Mouse (Mus musculus) kidney, embryonic 16.5 days (tissue): ENCODE measurements around the gene Gipc1. TPM values are rescaled to one million over a fixed set of nuclear protein-coding genes. Genes with fewer than 3 reads are reported as not detected.

Experiments
- ATAC-seq: fragments of 200-750 bp; cut with Nextera tagmentation; 2 replicates; pipeline ENCODE4 v1.8.0; 2017; ENCODE audit warnings: moderate TSS enrichment; ENCODE audit not compliant: low FRiP score, low TSS enrichment
- H3K27ac ChIP-seq: fragments of 300-500 bp; sonication (generic); 2 replicates; pipeline ENCODE4 v1.5.1; 2014; ENCODE audit warnings: low read length
- H3K27me3 ChIP-seq: fragments of 300-500 bp; sonication (generic); 2 replicates; pipeline ENCODE4 v1.6.1; 2014; ENCODE audit warnings: low read length, control low read depth, mixed read lengths; ENCODE audit not compliant: insufficient read depth
- H3K36me3 ChIP-seq: fragments of 300-500 bp; sonication (generic); 2 replicates; pipeline ENCODE4 v1.6.1; 2014; ENCODE audit warnings: low read length, control low read depth, mixed read lengths; ENCODE audit not compliant: insufficient read depth
- H3K4me1 ChIP-seq: fragments of 300-500 bp; sonication (generic); 2 replicates; pipeline ENCODE4 v1.6.1; 2014; ENCODE audit warnings: low read length, control low read depth, mixed read lengths; ENCODE audit not compliant: insufficient read depth
- H3K4me2 ChIP-seq: fragments of 300-500 bp; sonication (generic); replicated peaks from 2 replicates; pipeline ENCODE4 v1.6.1; 2014; ENCODE audit warnings: low read depth, low read length
- H3K4me3 ChIP-seq: fragments of 300-500 bp; sonication (generic); 2 replicates; pipeline ENCODE4 v1.5.1; 2014; ENCODE audit warnings: mild to moderate bottlenecking, low read length
- H3K9ac ChIP-seq: fragments of 300-500 bp; sonication (generic); replicated peaks from 2 replicates; pipeline ENCODE4 v1.6.1; 2014; ENCODE audit warnings: low read length
- H3K9me3 ChIP-seq: fragments of 300-500 bp; sonication (generic); 2 replicates; pipeline ENCODE4 v1.6.1; 2016; ENCODE audit warnings: low read length, control low read depth
- WGBS: fragments of 180-500 bp; shearing (Covaris S2); extraction: QIAGEN DNeasy Blood & Tissue Kit; methylation state at CpG from one replicate; pipeline ENCODE4 v1.1.7; 2014; 5-methylcytosine and 5-hydroxymethylcytosine counted together
- polyA plus RNA-seq: library from polyadenylated mRNA; unstranded; fragments of >200 nt; fragmentation: Nextera tagmentation; extraction: Ambion mirVana; gene quantifications from 2 replicates; pipeline ENCODE4 v1.2.1, GENCODE M21; 2015

Gipc1 gene
- polyA plus RNA-seq, 1 experiment from 2014 or later = 237 TPM

- ATAC-seq = no peak
- no peak overlapping the region for H3K9ac ChIP-seq
- H3K9me3 ChIP-seq = no peaks in the 10 kb centered on the region
- H3K4me3 ChIP-seq = no peak overlapping the region
- H3K4me1 ChIP-seq = peaks cover 40% of the 10 kb centered on the region
- WGBS = 68% methylated on average over 10 of the region's 10 CpGs
- H3K4me2 ChIP-seq = no peak overlapping the region
- H3K36me3 ChIP-seq = peaks cover 27% of the 10 kb centered on the region
- no peaks in the 10 kb centered on the region for H3K27me3 ChIP-seq
- peak overlapping the region; percentile 45; the same call in 1 of the 2 replicates for H3K27ac ChIP-seq
Measured at GRCm38 (mm10) chr8:83693609-83694236, 41.2 kb downstream of the Gipc1 start.

- Histone ChIP-seq H3K4me3 (no peak overlapping the region), H3K4me1 (peaks cover 43% of the 10 kb centered on the region), H3K27ac (peak overlapping the region; percentile 45; the same call in 1 of the 2 replicates), H3K4me2 (no peak overlapping the region), H3K36me3 (peaks cover 26% of the 10 kb centered on the region), H3K27me3 (no peaks in the 10 kb centered on the region), H3K9ac (no peak overlapping the region), H3K9me3 (no peaks in the 10 kb centered on the region)
- peak; percentile 20 for ATAC-seq
- 72% methylated on average over 11 of the region's 11 CpGs for WGBS
Measured at GRCm38 (mm10) chr8:83694369-83695160, 42.1 kb downstream of the Gipc1 start.

- Histone ChIP-seq H3K27me3 (no peaks in the 10 kb centered on the region), H3K36me3 (peaks cover 21% of the 10 kb centered on the region), H3K4me2 (no peak overlapping the region), H3K4me1 (peaks cover 52% of the 10 kb centered on the region), H3K9me3 (no peaks in the 10 kb centered on the region), H3K27ac (peak overlapping the region; percentile 12; the same call in 1 of the 2 replicates), H3K4me3 (no peak overlapping the region), H3K9ac (no peak overlapping the region)
- 84% methylated on average over 9 of the region's 17 CpGs for WGBS
- ATAC-seq = no peak
Measured at GRCm38 (mm10) chr8:83695351-83696106, 43.1 kb downstream of the Gipc1 start.

GRCm38 (mm10) chr8:83697374-83698220 is 45.1 kb downstream of the Gipc1 start:
- ATAC-seq = no peak
- H3K9ac ChIP-seq = peak overlapping the region; percentile 95
- peak overlapping the region; percentile 75 for H3K4me3 ChIP-seq
- H3K4me1 ChIP-seq = peaks cover 52% of the 10 kb centered on the region
- H3K27ac ChIP-seq = peak overlapping the region; percentile 92
- WGBS = 29% methylated on average over 19 of the region's 19 CpGs
- no peaks in the 10 kb centered on the region for H3K27me3 ChIP-seq
- H3K9me3 ChIP-seq = 0 out of 2 replicates have a peak, but pooled peaks cover 3% of the 10 kb centered on the region
- H3K36me3 ChIP-seq = peaks cover under 1% of the 10 kb centered on the region; the same call in 1 of the 2 replicates
- H3K4me2 ChIP-seq = peak overlapping the region; percentile 92

DNA sequence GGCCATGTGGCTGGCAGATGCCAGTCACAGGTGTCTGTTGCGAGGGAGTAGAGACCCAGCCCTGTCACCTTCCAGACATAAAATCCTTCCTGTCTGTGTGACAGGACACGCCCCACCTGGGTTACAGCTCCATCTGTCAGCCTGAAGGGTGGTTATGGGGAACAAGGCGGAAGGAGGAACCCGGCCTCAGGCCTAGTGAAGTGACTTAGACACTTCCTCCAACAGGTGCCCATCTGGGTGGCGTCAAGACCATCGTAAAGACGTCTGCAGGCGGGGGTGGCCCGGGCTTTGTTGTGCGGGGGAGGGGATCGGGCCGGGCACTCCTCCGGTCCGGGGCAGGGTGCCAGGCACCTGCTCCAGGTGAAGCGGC is 45.8 kb downstream of the Gipc1 start:
- Histone ChIP-seq H3K9ac (peak overlapping the region; percentile 95), H3K4me1 (peaks cover 52% of the 10 kb centered on the region), H3K36me3 (no peaks in the 10 kb centered on the region), H3K27me3 (no peaks in the 10 kb centered on the region), H3K9me3 (0 out of 2 replicates have a peak, but pooled peaks cover 3% of the 10 kb centered on the region), H3K27ac (peak overlapping the region; percentile 92), H3K4me3 (peak overlapping the region; percentile 75), H3K4me2 (peak overlapping the region; percentile 92)
- WGBS = under 1% methylated on average over 15 of the region's 15 CpGs
- ATAC-seq = peak; percentile 24

DNA sequence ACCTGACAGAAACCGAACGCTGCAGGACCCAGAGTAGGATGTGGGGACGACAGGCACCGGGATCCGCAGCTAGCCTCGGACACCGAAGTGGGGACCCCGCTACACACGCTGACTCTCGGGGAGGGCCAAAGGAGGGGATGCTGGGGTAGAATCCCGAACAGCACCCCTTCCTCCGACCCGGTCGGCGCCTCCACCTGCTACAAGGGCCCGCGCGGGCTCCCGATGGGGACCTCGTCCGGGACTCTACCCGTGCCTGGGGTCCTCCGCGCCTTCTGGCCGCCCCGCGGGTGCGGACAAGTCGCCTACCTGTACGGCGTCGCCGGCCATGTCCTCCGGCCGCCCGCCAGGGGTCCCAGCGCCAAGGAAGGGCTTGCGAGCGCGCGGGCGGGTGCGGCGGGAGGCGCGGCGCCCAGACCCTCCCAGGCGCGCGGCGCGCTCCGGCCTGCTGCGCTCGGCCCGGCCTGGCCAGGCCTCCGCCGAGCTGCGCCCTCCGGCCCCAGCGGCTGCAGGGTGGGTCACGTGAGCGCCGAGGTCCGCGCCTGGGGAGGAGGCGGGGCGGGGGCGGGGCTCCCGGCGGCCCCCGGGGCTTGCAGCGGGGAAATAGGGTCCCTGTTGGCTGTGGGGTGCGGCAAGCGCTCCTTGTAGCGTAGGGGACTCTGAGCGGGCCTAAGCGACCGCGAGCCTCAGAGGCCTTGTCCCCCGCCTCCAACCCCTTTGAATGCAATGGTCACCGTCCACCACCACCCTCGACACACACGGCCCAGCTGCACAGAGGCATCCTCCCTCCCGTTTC is 46.4 kb downstream of the Gipc1 start, which contains the start of gene Pkn1:
TSS of gene Pkn1 (minus strand) at position 519 of the 793 bp plus-strand sequence.
- peak; percentile 93 for ATAC-seq
- peaks cover 48% of the 10 kb centered on the region for H3K4me1 ChIP-seq
- no peaks in the 10 kb centered on the region for H3K36me3 ChIP-seq
- 0% methylated on average over 70 of the region's 85 CpGs for WGBS
- H3K9ac ChIP-seq = peak within 1 kb of the TSS; percentile 95
- peak within 1 kb of the TSS; percentile 75 for H3K4me3 ChIP-seq
- peak within 1 kb of the TSS; percentile 92 for H3K4me2 ChIP-seq
- no peaks in the 10 kb centered on the region for H3K27me3 ChIP-seq
- H3K9me3 ChIP-seq = 0 out of 2 replicates have a peak, but pooled peaks cover 3% of the 10 kb centered on the region
- peak within 1 kb of the TSS; percentile 92 for H3K27ac ChIP-seq

GRCm38 (mm10) chr8:83699566-83699965 is 47.1 kb downstream of the Gipc1 start:
- Histone ChIP-seq H3K4me1 (peaks cover 42% of the 10 kb centered on the region), H3K4me3 (peak overlapping the region; percentile 75), H3K9ac (peak overlapping the region; percentile 95), H3K27ac (peak overlapping the region; percentile 92), H3K9me3 (0 out of 2 replicates have a peak, but pooled peaks cover 3% of the 10 kb centered on the region), H3K4me2 (peak overlapping the region; percentile 92), H3K36me3 (no peaks in the 10 kb centered on the region), H3K27me3 (no peaks in the 10 kb centered on the region)
- no peak for ATAC-seq
- 6% methylated on average over 9 of the region's 9 CpGs for WGBS

GRCm38 (mm10) chr8:83700423-83701085 is 48.1 kb downstream of the Gipc1 start:
- peaks cover 33% of the 10 kb centered on the region for H3K4me1 ChIP-seq
- no peaks in the 10 kb centered on the region for H3K27me3 ChIP-seq
- whole genome bisulfite sequencing = 75% methylated on average over 9 of the region's 9 CpGs
- no peak overlapping the region for H3K9ac ChIP-seq
- no peak overlapping the region for H3K4me2 ChIP-seq
- no peak overlapping the region for H3K27ac ChIP-seq
- no peak for ATAC-seq
- 0 out of 2 replicates have a peak, but pooled peaks cover 3% of the 10 kb centered on the region for H3K9me3 ChIP-seq
- H3K36me3 ChIP-seq = no peaks in the 10 kb centered on the region
- no peak overlapping the region for H3K4me3 ChIP-seq
